Comparison of ENCODE assay signal across 8 mouse cellular contexts in genomic region chr11:103114270-103114943, GRCm38 (mm10). TPM values are rescaled to one million over a fixed set of nuclear protein-coding genes. Genes with fewer than 3 reads are reported as not detected.
DNase-seq lines count a peak whose midpoint lies in the region; ATAC-seq and TF ChIP-seq lines count a peak whose summit lies in the region.

No protein-coding gene starts in this region.

- H3K4me1 ChIP-seq in spleen, adult 2 months (ENCODE audit: control insufficient read depth, insufficient read depth, insufficient read length): no peaks in the 10 kb centered on the region
- peaks cover 40% of the 10 kb centered on the region for H3K4me1 ChIP-seq in limb, embryonic 13.5 days
- peaks cover 21% of the 10 kb centered on the region for H3K4me1 ChIP-seq in stomach, postnatal 0 days (replicated peaks; ENCODE audit: control insufficient read depth, insufficient read depth)

- 89% methylated on average over 11 of the region's 11 CpGs for WGBS in spleen, adult 2 months
- 91% methylated on average over 11 of the region's 11 CpGs for WGBS in limb, embryonic 13.5 days
- 86% methylated on average over 11 of the region's 11 CpGs for WGBS in stomach, postnatal 0 days

- peak overlapping the region; percentile 87 for H3K4me3 ChIP-seq in spleen, adult 2 months (ENCODE audit: extremely low read depth, insufficient read depth, insufficient read length)
- H3K4me3 ChIP-seq in limb, embryonic 13.5 days: peak overlapping the region; percentile 73
- peak overlapping the region; percentile 53 for H3K4me3 ChIP-seq in stomach, postnatal 0 days (ENCODE audit: low read depth, low read length)

- no peak for TF ChIP-seq EP300 in stomach, postnatal 0 days (optimal IDR thresholded peaks at IDR 0.05)

- peak; percentile 21 for DNase-seq in CD4-positive, CD25-positive, alpha-beta regulatory T cell, adult 2 months (ENCODE audit: low read depth, low spot score)
- no peak for DNase-seq in spleen, adult 2 months (ENCODE audit: low read depth in 1 of 2, low spot score in 2 of 2)
- no peak for DNase-seq in spleen, postnatal 4 days (ENCODE audit: low spot score in 2 of 2)
- no peak for DNase-seq in stomach, postnatal 0 days (ENCODE audit: low spot score)
- DNase-seq in ovary, adult 18-20 months (ENCODE audit: low spot score): no peak
- no peak for DNase-seq in thymus, postnatal 36 days

- no peaks in the 10 kb centered on the region for H3K27me3 ChIP-seq in spleen, adult 2 months (ENCODE audit: control insufficient read depth, insufficient read depth, low read length)
- H3K27me3 ChIP-seq in limb, embryonic 13.5 days: 0 out of 2 replicates have a peak, but pooled peaks cover 6% of the 10 kb centered on the region
- H3K27me3 ChIP-seq in stomach, postnatal 0 days (ENCODE audit: control insufficient read depth, insufficient read depth, low read length): no peaks in the 10 kb centered on the region

- no peaks in the 10 kb centered on the region for H3K36me3 ChIP-seq in spleen, adult 2 months (ENCODE audit: control insufficient read depth, insufficient read depth, low read length)
- H3K36me3 ChIP-seq in limb, embryonic 13.5 days: no peaks in the 10 kb centered on the region
- no peaks in the 10 kb centered on the region for H3K36me3 ChIP-seq in stomach, postnatal 0 days (ENCODE audit: control insufficient read depth, insufficient read depth, low read length)

- no peaks in the 10 kb centered on the region for H3K9me3 ChIP-seq in limb, embryonic 13.5 days
- H3K9me3 ChIP-seq in stomach, postnatal 0 days (ENCODE audit: control insufficient read depth, low read length): no peaks in the 10 kb centered on the region

- no peak for ATAC-seq in CD4-positive, CD25-positive, alpha-beta regulatory T cell, adult 4 months
- no peak for ATAC-seq in limb, embryonic 13.5 days (ENCODE audit: low FRiP score, low read depth)
- ATAC-seq in stomach, postnatal 0 days (ENCODE audit: low FRiP score, low TSS enrichment): no peak

- peak overlapping the region; percentile 72 for H3K4me2 ChIP-seq in limb, embryonic 13.5 days (replicated peaks)
- H3K4me2 ChIP-seq in stomach, postnatal 0 days (replicated peaks; ENCODE audit: low read depth): peak overlapping the region; percentile 66

- peak overlapping the region; percentile 96; the same call in 1 of the 2 replicates for H3K27ac ChIP-seq in spleen, adult 2 months (ENCODE audit: insufficient read depth, low read length)
- peak overlapping the region; percentile 94; the same call in 1 of the 2 replicates for H3K27ac ChIP-seq in limb, embryonic 13.5 days
- H3K27ac ChIP-seq in stomach, postnatal 0 days (replicated peaks): peak overlapping the region; percentile 94

- TF ChIP-seq POLR2A in spleen, adult 2 months (IDR thresholded peaks at IDR 0.05; ENCODE audit: low read depth, low read length): no peak

- peak overlapping the region; percentile 83 for H3K9ac ChIP-seq in limb, embryonic 13.5 days
- H3K9ac ChIP-seq in stomach, postnatal 0 days (ENCODE audit: low read length): peak overlapping the region; percentile 80

- no peak for TF ChIP-seq CTCF in spleen, adult 2 months (IDR thresholded peaks at IDR 0.05; ENCODE audit: extremely low read depth, insufficient read depth, insufficient read length, insufficient replicate concordance)
- no peak for TF ChIP-seq CTCF in stomach, postnatal 0 days (IDR thresholded peaks at IDR 0.05; ENCODE audit: low read depth)

RNA-seq across cellular contexts. Expression of gene Hexim1, which starts 1.6 kb away (rescaled TPM):
- 1 to 10 TPM; 2.6 to 4.3 TPM for polyA plus RNA-seq in CD4-positive, CD25-positive, alpha-beta regulatory T cell, adult 4 months (2017; shearing (Covaris generic))
- 10.3 and 11.2 TPM in 2 replicates for polyA plus RNA-seq in spleen, adult 2 months (2012; rRNA removed)
- 5.1 and 5.6 TPM in 2 replicates for polyA plus RNA-seq in limb, embryonic 13.5 days (2015; fragmentation: Nextera tagmentation; extraction: Ambion mirVana)
- 3.8 and 4.1 TPM in 2 replicates for polyA plus RNA-seq in stomach, postnatal 0 days (2015; fragmentation: Nextera tagmentation; extraction: Ambion mirVana)

RNA-seq across cellular contexts. Expression of gene Acbd4, which starts 12.9 kb away (rescaled TPM):
- polyA plus RNA-seq in CD4-positive, CD25-positive, alpha-beta regulatory T cell, adult 4 months (2017; shearing (Covaris generic)): 10 to 100 TPM; 19.7 to 25.2 TPM
- 17.9 and 22.5 TPM in 2 replicates for polyA plus RNA-seq in spleen, adult 2 months (2012; rRNA removed)
- 14.4 and 17.2 TPM in 2 replicates for polyA plus RNA-seq in limb, embryonic 13.5 days (2015; fragmentation: Nextera tagmentation; extraction: Ambion mirVana)
- polyA plus RNA-seq in stomach, postnatal 0 days (2015; fragmentation: Nextera tagmentation; extraction: Ambion mirVana): 28.6 and 36.7 TPM in 2 replicates

RNA-seq across cellular contexts. Expression of gene Plcd3, which starts 12.9 kb away (rescaled TPM):
- under 1 TPM; 0.41 to 0.51 TPM for polyA plus RNA-seq in CD4-positive, CD25-positive, alpha-beta regulatory T cell, adult 4 months (2017; shearing (Covaris generic))
- 4.7 TPM in 2 replicates for polyA plus RNA-seq in spleen, adult 2 months (2012; rRNA removed)
- 4.8 and 5.1 TPM in 2 replicates for polyA plus RNA-seq in limb, embryonic 13.5 days (2015; fragmentation: Nextera tagmentation; extraction: Ambion mirVana)
- polyA plus RNA-seq in stomach, postnatal 0 days (2015; fragmentation: Nextera tagmentation; extraction: Ambion mirVana): 4.2 and 5.0 TPM in 2 replicates

RNA-seq across cellular contexts. Expression of gene Hexim2, which starts 17.8 kb away (rescaled TPM):
- polyA plus RNA-seq in CD4-positive, CD25-positive, alpha-beta regulatory T cell, adult 4 months (2017; shearing (Covaris generic)): 1 to 10 TPM; 2.3 to 4.5 TPM
- polyA plus RNA-seq in spleen, adult 2 months (2012; rRNA removed): 2.3 and 3.0 TPM in 2 replicates
- polyA plus RNA-seq in limb, embryonic 13.5 days (2015; fragmentation: Nextera tagmentation; extraction: Ambion mirVana): 12.8 and 13.8 TPM in 2 replicates
- 3.7 and 4.4 TPM in 2 replicates for polyA plus RNA-seq in stomach, postnatal 0 days (2015; fragmentation: Nextera tagmentation; extraction: Ambion mirVana)

RNA-seq across cellular contexts. Expression of gene Fmnl1, which starts 56.5 kb away (rescaled TPM):
- polyA plus RNA-seq in CD4-positive, CD25-positive, alpha-beta regulatory T cell, adult 4 months (2017; shearing (Covaris generic)): 10 to 100 TPM; 54.2 to 69.6 TPM
- 137 and 147 TPM in 2 replicates for polyA plus RNA-seq in spleen, adult 2 months (2012; rRNA removed)
- 1.1 and 1.2 TPM in 2 replicates for polyA plus RNA-seq in limb, embryonic 13.5 days (2015; fragmentation: Nextera tagmentation; extraction: Ambion mirVana)
- polyA plus RNA-seq in stomach, postnatal 0 days (2015; fragmentation: Nextera tagmentation; extraction: Ambion mirVana): 0.86 and 1.1 TPM in 2 replicates
